Mouse (Mus musculus) ES-E14 (cell line): ENCODE measurements around the gene Hpf1. TPM values are rescaled to one million over a fixed set of nuclear protein-coding genes. Genes with fewer than 3 reads are reported as not detected.

ENCODE experiments used
- DNase-seq: peaks from one replicate; pipeline ENCODE4 v3.0.0-alpha.2; 2013; ENCODE audit warnings: low read depth, low spot score
- H3K27ac ChIP-seq: 2 replicates; pipeline ENCODE4 v1.5.1; 2012; ENCODE audit warnings: low read depth, mild to moderate bottlenecking, low read length, moderate library complexity, mixed read lengths; ENCODE audit not compliant: poor library complexity, insufficient read depth, severe bottlenecking
- H3K36me3 ChIP-seq: 2 replicates; pipeline ENCODE4 v1.6.1; 2012; ENCODE audit warnings: mild to moderate bottlenecking, low read length, moderate library complexity, mixed read lengths; ENCODE audit not compliant: control insufficient read depth, poor library complexity, insufficient read depth, severe bottlenecking
- H3K4me1 ChIP-seq, 2 experiments: fragments of 150-350 bp in 1 of 2; sonication (generic) in 1 of 2; 2 replicates each; pipeline ENCODE4 v1.6.1; 2012; ENCODE audit warnings: low read length in 2 of 2, mild to moderate bottlenecking in 1 of 2, mixed read lengths in 1 of 2; ENCODE audit not compliant: control insufficient read depth in 2 of 2, insufficient read depth in 2 of 2, poor library complexity in 1 of 2
- H3K4me3 ChIP-seq, 2 experiments: fragments of 150-350 bp in 1 of 2; sonication (generic) in 1 of 2; 2 replicates each; pipeline ENCODE4 v1.5.1; 2012; ENCODE audit warnings: low read length in 2 of 2, low read depth in 1 of 2, mild to moderate bottlenecking in 1 of 2, mixed read lengths in 1 of 2; ENCODE audit not compliant: insufficient read depth in 1 of 2, poor library complexity in 1 of 2, severe bottlenecking in 1 of 2
- H3K9ac ChIP-seq: 2 replicates; pipeline ENCODE4 v1.6.1; 2012; ENCODE audit warnings: low read depth, mild to moderate bottlenecking, low read length, mixed read lengths; ENCODE audit not compliant: poor library complexity, insufficient read depth, severe bottlenecking
- H3K9me3 ChIP-seq: fragments of 150-350 bp; sonication (generic); 2 replicates; pipeline ENCODE4 v1.6.1; 2012; ENCODE audit warnings: low read depth, mild to moderate bottlenecking, low read length; ENCODE audit not compliant: control insufficient read depth, insufficient read depth
- CHD2 ChIP-seq: IDR thresholded peaks from 2 replicates; pipeline ENCODE4 v1.6.1; 2014; ENCODE audit warnings: mild to moderate bottlenecking, low read depth, low read length, inconsistent platforms
- HCFC1 ChIP-seq: IDR thresholded peaks from 2 replicates; pipeline ENCODE4 v1.6.1; 2012; ENCODE audit warnings: low read length, inconsistent platforms, borderline replicate concordance; ENCODE audit not compliant: insufficient read depth
- MAFK ChIP-seq: IDR thresholded peaks from 2 replicates; pipeline ENCODE4 v1.6.1; 2014; ENCODE audit warnings: mild to moderate bottlenecking, low read depth, low read length, inconsistent platforms; ENCODE audit not compliant: insufficient read depth
- ZC3H11A ChIP-seq: IDR thresholded peaks from 2 replicates; pipeline ENCODE4 v1.6.1; 2012; ENCODE audit warnings: low read depth, mild to moderate bottlenecking, inconsistent platforms, low read length, borderline replicate concordance
- ZNF384 ChIP-seq: IDR thresholded peaks from 2 replicates; pipeline ENCODE4 v1.6.1; 2012; ENCODE audit warnings: low read depth, low read length, inconsistent platforms
- in situ Hi-C, 2 experiments: fragments of 600-800 bp; cut with MboI; formaldehyde crosslinking; loops; one replicate each; pipeline ENCODE4 v1.15.1; 2025; ENCODE audit warnings: low sequenced_read_pairs in 2 of 2, inconsistent platforms in 1 of 2; ENCODE audit not compliant: unreplicated experiment in 2 of 2
- total RNA-seq: library from RNA; depleted of rRNA; stranded (reverse); fragments of 300-350 nt; gene quantifications from 2 replicates; pipeline ENCODE4 v1.2.3, GENCODE M21; 2012; rRNA removed

Hpf1 gene
- total RNA-seq: 31.1 and 44.6 TPM in 2 replicates

GRCm38 (mm10) chr8:60889843-60890519, at the start of gene Hpf1:
Gene Hpf1, plus strand, starts transcription at chr8:60890418.
- DNase-seq: peak; percentile 96
- Histone ChIP-seq H3K4me1 (peaks cover 0 to 4% of the 10 kb centered on the region in 2 experiments; a peak in 1 of 4 replicates), H3K36me3 (no peaks in the 10 kb centered on the region; the same call in 1 of the 2 replicates), H3K27ac (peak within 1 kb of the TSS; percentile 26), H3K9me3 (no peaks in the 10 kb centered on the region), H3K9ac (peak within 1 kb of the TSS; percentile 94), H3K4me3 (peak within 1 kb of the TSS; percentile 89 to 92)
- in situ Hi-C loops: loop anchor here in 1 of 2 experiments (25.0 kb wide), 1 partner anchor 378 kb away; the partner anchor contains the start of genes Aadat and Gm10283
- TF ChIP-seq HCFC1: no peak
- no peak for TF ChIP-seq CHD2
- TF ChIP-seq ZNF384: peak; percentile 95
- no peak for TF ChIP-seq MAFK

GRCm38 (mm10) chr8:60842388-60842787, 47.8 kb upstream of the Hpf1 start:
- DNase-seq: no peak
- Histone ChIP-seq H3K9me3 (no peaks in the 10 kb centered on the region), H3K27ac (peak overlapping the region; percentile 36), H3K36me3 (peaks cover 2% of the 10 kb centered on the region; the same call in 1 of the 2 replicates), H3K9ac (peak overlapping the region; percentile 62; the same call in 1 of the 2 replicates), H3K4me1 (peaks cover 3% of the 10 kb centered on the region in 2 experiments; a peak in 1 of 4 replicates), H3K4me3 (peak overlapping the region; percentile 34 to 35)
- in situ Hi-C loops: no loop called here
- TF ChIP-seq ZNF384 (no peak), MAFK (no peak), ZC3H11A (no peak), CHD2 (no peak), HCFC1 (no peak)

DNA sequence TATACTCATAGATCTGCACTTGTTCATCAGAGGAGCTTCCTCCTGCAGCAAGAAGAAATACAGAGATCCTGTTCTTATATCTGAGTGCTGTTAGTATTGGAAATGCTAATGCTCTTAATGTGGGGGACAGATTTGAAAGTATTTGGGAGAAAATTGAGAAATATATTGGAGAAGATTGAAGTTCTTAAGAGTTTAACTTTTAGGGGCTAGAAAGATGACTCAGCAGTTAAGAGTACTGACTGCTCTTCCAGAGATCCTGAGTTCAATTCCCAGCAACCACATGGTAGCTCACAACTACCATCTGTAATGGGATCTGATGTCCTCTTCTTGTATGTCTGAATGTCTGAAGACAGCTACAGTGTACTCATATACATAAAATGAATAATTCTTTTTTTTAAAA, 32.7 kb upstream of the Hpf1 start:
- in situ Hi-C loops: loop anchor here in 1 of 2 experiments (25.0 kb wide), 1 partner anchor 220 kb away; the partner anchor contains the start of gene Mfap3l
- TF ChIP-seq CHD2 (no peak), MAFK (peak; percentile 63; the same call in 1 of the 2 replicates)
- H3K4me1 ChIP-seq: peaks cover 9% of the 10 kb centered on the region in 2 experiments; a peak in 3 of 4 replicates

DNA sequence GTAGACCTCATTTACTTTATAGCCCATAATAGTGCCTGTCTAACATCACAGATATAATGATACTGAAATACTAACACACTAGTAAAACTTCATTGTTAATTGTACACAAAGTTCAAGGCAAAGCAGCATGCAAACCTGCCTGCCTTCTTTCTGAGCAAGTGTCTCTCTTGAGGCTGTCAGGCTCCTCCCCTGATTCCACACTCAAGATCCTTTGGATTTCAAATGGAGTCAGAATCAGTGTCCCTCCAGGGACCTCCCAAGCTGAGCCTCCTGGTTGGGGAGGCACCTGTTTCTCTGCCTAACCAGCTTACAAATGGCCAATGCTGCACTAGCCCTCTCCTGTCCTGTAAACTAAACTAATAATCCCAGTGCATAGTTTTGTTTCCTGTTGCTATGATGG, 32.1 kb upstream of the Hpf1 start:
- Histone ChIP-seq H3K27ac (no peak overlapping the region), H3K9ac (no peak overlapping the region), H3K36me3 (no peaks in the 10 kb centered on the region), H3K9me3 (no peaks in the 10 kb centered on the region), H3K4me3 (no peak overlapping the region), H3K4me1 (peaks cover 9% of the 10 kb centered on the region in 2 experiments; a peak in 3 of 4 replicates)
- in situ Hi-C loops: loop anchor here in 1 of 2 experiments (25.0 kb wide), 1 partner anchor 221 kb away; the partner anchor contains the start of gene Mfap3l
- no peak for DNase-seq
- TF ChIP-seq ZNF384 (no peak), CHD2 (no peak), HCFC1 (no peak)

More for the DNA sequence above, 32.7 kb upstream of the Hpf1 start:
- no peak overlapping the region for H3K9ac ChIP-seq
- DNase-seq: no peak
- H3K9me3 ChIP-seq: no peaks in the 10 kb centered on the region
- no peak overlapping the region for H3K4me3 ChIP-seq
- no peaks in the 10 kb centered on the region for H3K36me3 ChIP-seq
- no peak overlapping the region for H3K27ac ChIP-seq
